Mouse (Mus musculus) liver, postnatal 0 days (tissue): ENCODE measurements around the gene Dhdds.
A peak's percentile ranks its signal among the peaks of the same experiment; 100 is the strongest.

Source experiments
- CTCF ChIP-seq: sonication (generic); IDR thresholded peaks from 2 replicates; pipeline ENCODE4 v1.5.1; 2016; ENCODE audit warnings: antibody characterized with exemption, low read depth
- EP300 ChIP-seq: IDR thresholded peaks from 2 replicates; pipeline ENCODE4 v1.6.1; 2016; ENCODE audit warnings: antibody characterized with exemption, low read depth, mild to moderate bottlenecking

- TF ChIP-seq CTCF, result 0 out of 2 replicates have a peak, but pooled peaks have one; percentile 17
- TF ChIP-seq EP300, result no peak
Measured at GRCm38 (mm10) chr4:133968150-133968921, 32.4 kb downstream of the Dhdds start, which contains the start of gene Hmgn2.
